Mouse (Mus musculus): Measurements from ENCODE around the gene Adap2. TPM values are rescaled to one million over a fixed set of nuclear protein-coding genes. Genes with fewer than 3 reads are reported as not detected.
"Not testable (repeated sequence)": the region's sequence is repeated elsewhere in the genome, so short reads cannot be mapped to it uniquely, and the experiment has no call there.

Gene Adap2
- polyA plus RNA-seq, 1 experiment from 2014 or later: 2.0 TPM

DNA sequence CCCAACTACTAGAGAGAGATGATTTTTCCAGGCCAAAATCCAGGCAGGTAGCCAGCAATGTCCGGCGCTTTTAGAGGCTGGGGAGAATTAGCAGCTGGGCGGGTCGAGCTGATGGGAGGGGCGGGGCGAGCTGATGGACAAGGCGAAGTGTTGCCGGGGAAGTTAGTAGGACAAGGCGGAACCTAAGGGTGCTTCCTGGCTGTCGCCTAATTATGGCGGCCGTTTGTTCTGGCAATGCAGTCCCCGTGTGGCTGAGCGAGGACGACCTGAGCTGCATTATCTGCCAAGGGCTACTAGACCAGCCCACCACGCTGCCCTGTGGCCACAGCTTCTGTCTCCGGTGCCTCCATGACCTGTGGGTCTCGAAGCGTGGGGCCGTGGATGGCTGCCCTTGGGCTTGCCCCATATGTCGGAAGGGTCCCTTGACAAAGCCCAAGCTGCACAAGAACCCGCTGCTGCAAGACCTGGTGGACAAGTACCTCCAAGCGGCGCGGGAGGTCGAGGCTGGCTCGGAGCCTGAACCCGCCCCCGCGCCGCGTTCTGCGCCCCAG, 29.9 kb downstream of the Adap2 start, which contains the start of gene Rnf135:
TSS of gene Rnf135 (plus strand) at position 147 of the 551 bp plus-strand sequence.
- peak; percentile 38; the same call in 1 of the 2 replicates for ATAC-seq (ENCODE audit: low FRiP score)
- no peaks in the 10 kb centered on the region for H3K4me1 ChIP-seq
- no peaks in the 10 kb centered on the region for H3K9me3 ChIP-seq (replicated peaks)
- H3K4me3 ChIP-seq: peak within 1 kb of the TSS; percentile 50
- H3K36me3 ChIP-seq: no peaks in the 10 kb centered on the region
- H3K9ac ChIP-seq: peak within 1 kb of the TSS; percentile 64
- H3K4me2 ChIP-seq (replicated peaks): peak within 1 kb of the TSS; percentile 63
- WGBS: 3% methylated on average over 33 of the region's 33 CpGs
- H3K27ac ChIP-seq: no peak within 1 kb of the TSS
- no peaks in the 10 kb centered on the region for H3K27me3 ChIP-seq

DNA sequence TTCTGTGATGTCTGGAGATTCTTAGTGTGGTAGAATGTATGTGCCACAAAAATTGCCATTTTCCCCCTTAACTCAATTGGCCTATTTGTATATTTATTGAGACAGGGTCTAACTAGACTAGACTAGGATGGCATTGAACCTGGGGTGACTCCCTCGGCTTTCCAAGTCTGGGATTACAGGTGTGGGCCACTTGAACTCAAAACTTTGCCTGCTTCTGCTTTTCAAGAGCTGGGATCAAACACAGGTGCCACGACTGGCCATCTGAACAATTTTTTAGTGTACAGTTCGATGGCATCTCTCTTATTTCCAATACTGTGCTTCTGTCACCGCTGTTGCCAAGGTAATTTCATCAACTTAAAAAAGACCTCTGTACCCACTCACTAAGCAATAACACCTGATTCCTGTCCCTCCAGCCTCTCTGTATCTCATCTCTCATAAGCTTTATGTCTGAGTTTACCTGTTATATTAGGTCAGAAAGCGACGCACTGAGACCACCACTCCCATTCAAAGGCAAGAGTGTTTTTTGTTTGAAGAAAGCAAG, 30.7 kb downstream of the Adap2 start:
- ATAC-seq (ENCODE audit: low FRiP score): no peak
- Histone ChIP-seq H3K9ac (no peak overlapping the region), H3K4me2 (replicated peaks) (peak overlapping the region; percentile 63), H3K4me3 (peak overlapping the region; percentile 50; the same call in 1 of the 2 replicates), H3K27me3 (no peaks in the 10 kb centered on the region), H3K9me3 (replicated peaks) (no peaks in the 10 kb centered on the region), H3K36me3 (no peaks in the 10 kb centered on the region), H3K27ac (no peak overlapping the region), H3K4me1 (no peaks in the 10 kb centered on the region)
- WGBS: 89% methylated on average over 6 of the region's 6 CpGs

DNA sequence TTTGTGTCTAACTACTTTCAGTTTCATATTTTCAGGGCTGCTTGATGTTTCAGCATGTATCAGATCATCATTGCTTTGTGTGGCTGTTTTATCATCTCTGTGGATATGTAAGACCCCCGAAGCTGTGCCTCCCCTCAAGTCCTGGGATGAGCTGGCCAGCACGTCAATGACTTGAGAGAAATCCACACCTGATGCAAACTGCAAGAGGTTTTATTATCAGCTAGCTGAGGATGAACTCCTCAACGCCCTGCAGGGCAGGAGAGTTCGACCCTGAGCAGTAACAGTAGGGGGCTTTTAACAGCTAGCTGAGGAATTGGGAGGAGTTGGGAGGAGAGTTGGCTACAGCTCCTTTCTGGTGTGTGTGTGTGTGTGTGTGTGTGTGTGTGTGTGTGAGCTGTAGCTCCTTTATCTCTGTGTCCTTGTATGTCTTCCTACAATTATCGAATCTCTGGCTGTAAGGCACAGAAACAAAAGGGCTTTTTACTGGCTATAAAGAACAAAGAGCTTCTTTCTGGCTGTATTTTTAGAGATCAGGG, 31.6 kb downstream of the Adap2 start:
- WGBS: 63% methylated on average over 5 of the region's 5 CpGs
- H3K9ac ChIP-seq; H3K27me3 ChIP-seq; ATAC-seq (ENCODE audit: low FRiP score); H3K4me3 ChIP-seq; H3K27ac ChIP-seq; H3K4me2 ChIP-seq (replicated peaks); H3K36me3 ChIP-seq; H3K9me3 ChIP-seq (replicated peaks); H3K4me1 ChIP-seq: not testable (repeated sequence)

DNA sequence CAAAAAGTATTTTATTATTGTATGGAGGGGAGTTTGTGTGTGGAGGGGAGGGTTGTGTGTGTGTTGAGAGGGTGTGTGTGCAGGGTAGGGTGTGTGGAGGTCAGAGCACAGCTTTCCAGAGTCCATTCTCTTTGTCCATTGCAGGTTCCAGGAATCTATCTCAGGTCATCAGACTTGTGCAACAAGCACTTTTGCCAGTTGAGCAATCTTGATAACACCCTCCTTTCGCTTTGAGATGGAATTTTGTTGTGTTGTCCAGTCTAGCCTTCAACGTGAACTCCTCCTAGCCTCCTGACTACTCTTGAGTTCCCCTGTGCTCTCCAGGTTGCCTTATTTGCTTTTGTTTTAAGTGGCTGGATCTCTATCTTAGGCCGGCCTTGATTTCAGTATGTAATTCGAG, 36.4 kb downstream of the Adap2 start:
- Histone ChIP-seq H3K27ac (no peak overlapping the region), H3K36me3 (no peaks in the 10 kb centered on the region), H3K4me2 (replicated peaks) (no peak overlapping the region), H3K4me1 (no peaks in the 10 kb centered on the region), H3K4me3 (no peak overlapping the region), H3K9me3 (replicated peaks) (no peaks in the 10 kb centered on the region), H3K9ac (no peak overlapping the region), H3K27me3 (no peaks in the 10 kb centered on the region)
- 77% methylated on average over 4 of the region's 4 CpGs for WGBS
- ATAC-seq (ENCODE audit: low FRiP score): no peak

DNA sequence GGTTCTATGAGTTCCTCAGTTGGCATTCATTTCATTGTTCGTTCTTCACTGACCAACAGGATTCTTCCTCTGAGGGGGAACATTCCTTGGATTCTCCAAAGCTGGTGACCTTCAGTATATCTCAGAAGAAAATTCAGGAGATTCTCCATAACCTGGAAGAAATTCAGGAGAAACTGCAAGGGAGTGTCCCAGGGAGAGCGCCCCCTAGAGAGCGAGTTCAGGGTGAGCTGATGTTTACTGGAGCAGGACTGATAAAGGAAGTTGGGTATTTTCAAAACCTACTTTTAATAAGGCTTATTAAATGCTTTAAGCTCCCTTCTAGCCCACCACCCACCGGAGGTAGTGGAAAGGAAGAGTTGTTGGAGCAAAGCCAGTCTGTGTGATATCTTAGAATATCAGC, 39.9 kb downstream of the Adap2 start:
- WGBS: 65% methylated on average over 4 of the region's 4 CpGs

DNA sequence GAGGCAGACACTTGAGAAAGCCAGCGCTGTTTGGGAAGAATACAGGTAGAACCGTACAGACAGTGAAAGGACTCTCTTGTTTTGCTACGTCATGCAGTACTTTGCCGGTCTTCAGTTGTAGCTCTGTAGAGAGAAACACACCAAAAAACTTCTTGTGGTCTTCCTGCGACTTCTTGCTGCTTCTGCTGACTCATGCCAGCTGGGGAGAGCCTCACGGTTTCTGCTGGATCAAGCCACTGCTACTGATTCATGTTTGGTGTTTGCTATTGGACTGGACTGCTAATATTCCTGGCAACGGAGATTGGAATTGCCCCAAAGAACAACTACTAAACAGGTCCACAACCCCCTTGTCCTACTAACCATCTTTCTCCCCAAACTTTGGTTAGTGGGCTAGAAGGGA, 42.4 kb downstream of the Adap2 start:
- Histone ChIP-seq H3K4me2 (replicated peaks) (no peak overlapping the region), H3K9ac (no peak overlapping the region), H3K4me1 (no peaks in the 10 kb centered on the region), H3K4me3 (no peak overlapping the region), H3K9me3 (replicated peaks) (no peaks in the 10 kb centered on the region), H3K36me3 (no peaks in the 10 kb centered on the region), H3K27me3 (no peaks in the 10 kb centered on the region), H3K27ac (no peak overlapping the region)
- no peak for ATAC-seq (ENCODE audit: low FRiP score)
- 86% methylated on average over 7 of the region's 7 CpGs for WGBS

More for the DNA sequence above, 39.9 kb downstream of the Adap2 start:
- H3K27ac ChIP-seq: no peak overlapping the region
- no peak overlapping the region for H3K4me2 ChIP-seq (replicated peaks)
- no peak overlapping the region for H3K9ac ChIP-seq
- no peaks in the 10 kb centered on the region for H3K36me3 ChIP-seq
- H3K4me1 ChIP-seq: no peaks in the 10 kb centered on the region
- H3K27me3 ChIP-seq: no peaks in the 10 kb centered on the region
- ATAC-seq (ENCODE audit: low FRiP score): no peak
- H3K9me3 ChIP-seq (replicated peaks): no peaks in the 10 kb centered on the region
- no peak overlapping the region for H3K4me3 ChIP-seq

DNA sequence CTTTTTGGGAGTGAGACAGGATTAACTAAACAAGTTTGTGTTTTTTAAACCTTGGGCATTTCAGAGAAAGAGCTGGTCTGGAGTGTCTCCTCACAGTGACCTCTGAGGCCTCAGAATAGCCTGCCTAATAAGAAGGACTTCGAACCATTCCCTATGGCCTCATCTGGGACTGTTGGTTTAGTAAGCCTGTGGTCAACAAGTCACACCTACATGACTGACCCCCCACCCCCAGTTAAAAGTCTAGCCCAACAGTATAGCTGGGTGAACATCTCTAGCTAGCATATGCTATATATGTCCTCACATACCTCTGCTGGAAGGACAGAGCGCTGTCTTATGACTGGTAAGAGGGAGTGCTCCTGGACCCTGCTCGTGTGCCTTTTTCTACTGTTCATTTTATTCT, 45.4 kb downstream of the Adap2 start:
- Histone ChIP-seq H3K4me2 (replicated peaks) (no peak overlapping the region), H3K4me1 (no peaks in the 10 kb centered on the region), H3K27ac (no peak overlapping the region), H3K27me3 (no peaks in the 10 kb centered on the region), H3K36me3 (no peaks in the 10 kb centered on the region), H3K4me3 (no peak overlapping the region), H3K9me3 (replicated peaks) (no peaks in the 10 kb centered on the region), H3K9ac (no peak overlapping the region)
- WGBS: 96% methylated on average over 3 of the region's 3 CpGs
- no peak for ATAC-seq (ENCODE audit: low FRiP score)

DNA sequence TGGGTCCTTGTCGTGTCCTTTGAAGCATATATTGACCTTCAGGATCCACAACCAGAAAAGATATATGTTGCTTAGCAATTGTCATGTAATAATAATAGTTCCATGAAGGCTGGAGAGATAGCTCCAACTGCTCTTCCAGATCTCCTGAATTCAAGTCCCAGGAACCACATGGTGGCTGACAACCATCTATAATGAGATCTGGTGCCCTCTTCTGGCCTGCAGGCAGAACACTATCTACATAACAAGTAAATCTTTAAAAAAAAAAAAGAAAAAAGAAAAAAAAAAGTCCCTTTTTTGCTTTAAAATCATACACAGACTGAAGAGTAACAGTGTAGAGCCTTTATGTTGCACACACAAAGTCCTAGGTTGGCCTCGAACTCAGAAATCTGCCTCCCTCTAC, 45.9 kb downstream of the Adap2 start:
- 93% methylated on average over 2 of the region's 2 CpGs for WGBS
- H3K27ac ChIP-seq: no peak overlapping the region
- no peaks in the 10 kb centered on the region for H3K36me3 ChIP-seq
- no peaks in the 10 kb centered on the region for H3K9me3 ChIP-seq (replicated peaks)
- H3K4me1 ChIP-seq: no peaks in the 10 kb centered on the region
- H3K9ac ChIP-seq: no peak overlapping the region
- H3K27me3 ChIP-seq: no peaks in the 10 kb centered on the region
- no peak for ATAC-seq (ENCODE audit: low FRiP score)
- no peak overlapping the region for H3K4me3 ChIP-seq
- no peak overlapping the region for H3K4me2 ChIP-seq (replicated peaks)

DNA sequence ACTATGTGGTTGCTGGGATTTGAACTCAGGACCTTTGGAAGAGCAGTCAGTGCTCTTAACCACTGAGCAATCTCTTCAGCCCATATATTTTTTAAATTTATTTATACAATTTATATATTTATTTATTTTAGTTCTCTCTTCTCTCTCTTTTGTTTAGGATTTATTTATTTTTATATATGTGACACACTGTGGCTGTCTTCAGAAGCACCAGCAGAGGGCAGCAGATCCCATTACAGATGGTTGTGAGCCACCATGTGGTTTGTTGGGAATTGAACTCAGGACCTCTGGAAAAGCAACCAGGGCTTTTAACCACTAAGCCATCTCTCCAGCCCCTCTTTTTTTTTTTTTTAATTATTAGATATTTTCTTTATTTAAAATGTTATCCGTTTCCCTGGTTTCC, 46.4 kb downstream of the Adap2 start:
- Histone ChIP-seq H3K27ac (no peak overlapping the region), H3K36me3 (no peaks in the 10 kb centered on the region), H3K9ac (no peak overlapping the region), H3K9me3 (replicated peaks) (no peaks in the 10 kb centered on the region), H3K27me3 (no peaks in the 10 kb centered on the region), H3K4me2 (replicated peaks) (no peak overlapping the region), H3K4me1 (no peaks in the 10 kb centered on the region), H3K4me3 (no peak overlapping the region)
- no peak for ATAC-seq (ENCODE audit: low FRiP score)
- WGBS: 86% methylated on average over 1 of the region's 1 CpGs

DNA sequence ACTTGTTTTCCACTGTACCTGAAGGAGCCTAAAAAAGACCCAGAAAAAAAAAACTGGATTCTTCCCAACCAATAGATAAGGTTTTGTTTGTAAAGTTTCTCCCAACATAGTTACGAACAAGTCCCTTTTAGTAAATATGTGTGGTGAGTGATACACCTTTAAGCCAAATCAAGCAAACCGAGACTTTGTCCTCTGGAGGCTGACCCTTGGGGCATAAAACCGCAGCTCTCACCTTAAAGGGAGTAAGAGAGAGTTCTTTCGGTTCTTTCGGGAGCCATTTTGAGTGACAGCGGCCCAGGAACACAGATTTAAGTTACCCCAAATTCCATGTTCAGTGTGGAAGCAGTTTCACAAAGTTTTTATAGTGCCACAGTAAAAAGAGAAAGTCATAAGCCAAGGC, 48.4 kb downstream of the Adap2 start:
- WGBS: 80% methylated on average over 6 of the region's 6 CpGs
- Histone ChIP-seq H3K4me2 (replicated peaks) (no peak overlapping the region), H3K36me3 (no peaks in the 10 kb centered on the region), H3K4me3 (no peak overlapping the region), H3K4me1 (no peaks in the 10 kb centered on the region), H3K9ac (no peak overlapping the region), H3K27me3 (no peaks in the 10 kb centered on the region), H3K9me3 (replicated peaks) (no peaks in the 10 kb centered on the region), H3K27ac (no peak overlapping the region)
- no peak for ATAC-seq (ENCODE audit: low FRiP score)

DNA sequence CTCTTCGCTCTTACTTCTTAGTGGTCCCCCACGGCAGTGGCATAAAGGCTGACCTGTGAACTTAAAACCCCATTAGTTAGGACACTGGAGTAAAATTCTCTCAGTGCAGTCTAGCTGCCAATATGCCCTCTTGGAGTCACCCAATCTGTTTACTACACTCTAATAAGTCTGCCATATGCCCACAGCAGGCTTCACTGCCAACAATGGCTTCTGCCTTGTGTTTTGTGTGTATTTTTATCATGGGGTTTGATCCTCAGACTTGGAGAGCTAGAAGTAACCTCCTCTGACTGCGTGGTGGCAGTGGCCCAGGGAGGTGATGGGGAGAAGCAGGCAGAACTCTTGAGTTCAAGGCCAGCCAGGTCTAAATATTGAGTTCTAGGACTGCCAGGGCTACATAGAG, 50.1 kb downstream of the Adap2 start:
- no peak overlapping the region for H3K4me3 ChIP-seq
- H3K9ac ChIP-seq: no peak overlapping the region
- WGBS: 82% methylated on average over 3 of the region's 3 CpGs
- no peak overlapping the region for H3K27ac ChIP-seq
- H3K27me3 ChIP-seq: no peaks in the 10 kb centered on the region
- no peaks in the 10 kb centered on the region for H3K9me3 ChIP-seq (replicated peaks)
- H3K4me2 ChIP-seq (replicated peaks): no peak overlapping the region
- no peak for ATAC-seq (ENCODE audit: low FRiP score)
- H3K4me1 ChIP-seq: no peaks in the 10 kb centered on the region
- no peaks in the 10 kb centered on the region for H3K36me3 ChIP-seq

DNA sequence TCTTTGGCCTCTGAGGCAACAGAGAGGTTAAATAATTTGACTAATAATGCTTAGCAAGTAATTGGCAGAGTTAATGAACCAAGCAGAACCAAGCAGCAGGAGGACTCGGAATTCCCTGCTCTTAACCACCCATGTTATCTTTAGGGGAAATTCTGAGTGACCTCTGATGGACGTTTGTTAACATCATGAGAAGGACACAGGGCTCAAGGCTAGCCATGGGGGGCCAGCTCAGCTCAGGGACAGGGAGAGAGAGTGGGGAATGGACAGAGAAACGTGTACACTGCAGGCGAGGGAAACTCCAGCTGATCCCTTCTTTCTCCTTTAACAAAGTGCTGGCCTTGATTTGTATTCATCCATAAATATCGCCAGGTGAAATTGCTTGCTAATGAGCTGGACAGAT, 51.0 kb downstream of the Adap2 start:
- H3K27ac ChIP-seq: no peak overlapping the region
- no peaks in the 10 kb centered on the region for H3K27me3 ChIP-seq
- H3K9me3 ChIP-seq (replicated peaks): no peaks in the 10 kb centered on the region
- H3K4me3 ChIP-seq: no peak overlapping the region
- peaks cover 1% of the 10 kb centered on the region for H3K4me1 ChIP-seq
- no peak overlapping the region for H3K4me2 ChIP-seq (replicated peaks)
- no peaks in the 10 kb centered on the region for H3K36me3 ChIP-seq
- H3K9ac ChIP-seq: no peak overlapping the region
- 48% methylated on average over 5 of the region's 5 CpGs for WGBS
- ATAC-seq (ENCODE audit: low FRiP score): no peak

DNA sequence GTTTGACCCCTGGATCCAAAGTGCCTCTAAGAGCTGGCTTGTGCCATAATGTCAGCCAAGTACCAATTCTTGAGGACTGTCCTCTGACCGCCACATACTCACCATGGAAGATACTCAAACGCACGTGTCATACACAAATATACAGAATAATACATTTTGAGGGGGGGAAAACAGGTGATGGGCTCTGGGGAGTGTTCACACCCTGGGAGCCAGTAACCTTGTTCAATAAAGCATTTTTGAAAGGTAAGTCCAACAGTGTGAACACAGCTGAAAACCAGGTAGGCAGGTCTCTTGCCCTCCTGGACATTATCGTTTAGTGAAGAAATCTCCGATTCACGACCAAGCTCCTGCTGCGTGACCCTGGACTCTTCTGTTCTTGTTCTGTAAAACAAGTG, 54.6 kb downstream of the Adap2 start:
- WGBS: 31% methylated on average over 7 of the region's 7 CpGs
- Histone ChIP-seq H3K4me3 (peak overlapping the region; percentile 63), H3K36me3 (0 out of 2 replicates have a peak, but pooled peaks cover 5% of the 10 kb centered on the region), H3K27me3 (no peaks in the 10 kb centered on the region), H3K4me1 (peaks cover 8% of the 10 kb centered on the region), H3K9me3 (replicated peaks) (no peaks in the 10 kb centered on the region), H3K9ac (no peak overlapping the region), H3K27ac (no peak overlapping the region), H3K4me2 (replicated peaks) (no peak overlapping the region)
- ATAC-seq (ENCODE audit: low FRiP score): no peak; the same call in 1 of the 2 replicates

Data from hindbrain, embryonic 12.5 days (tissue).